Mouse (Mus musculus): ENCODE results near the gene Smc3. TPM values are rescaled to one million over a fixed set of nuclear protein-coding genes. Genes with fewer than 3 reads are reported as not detected.

The Smc3 gene
- polyA plus RNA-seq, 1 experiment from 2014 or later: 19.7 TPM

DNA sequence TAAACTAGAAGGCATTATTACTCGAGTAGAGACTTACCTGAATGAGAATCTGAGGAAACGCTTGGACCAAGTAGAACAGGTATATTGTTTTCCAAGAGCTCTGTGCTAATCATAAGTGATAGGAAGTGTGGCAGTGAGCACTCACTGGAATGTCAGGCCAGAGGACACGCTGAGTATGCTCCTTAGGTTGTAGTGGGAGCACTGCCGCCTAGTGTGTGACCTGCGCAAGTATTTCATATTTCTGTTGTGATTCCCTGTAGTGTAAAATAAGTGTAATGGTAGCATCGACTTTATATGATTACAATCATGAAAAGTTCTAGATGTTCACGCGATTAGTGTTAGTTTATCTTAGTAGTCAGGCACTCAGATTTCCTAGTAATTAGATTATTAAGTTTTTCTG, 38.5 kb downstream of the Smc3 start:
- Histone ChIP-seq H3K9me3 (ENCODE audit: low read length) (no peaks in the 10 kb centered on the region), H3K4me3 (ENCODE audit: low read depth, low read length) (no peak overlapping the region), H3K4me1 (ENCODE audit: insufficient read depth) (no peaks in the 10 kb centered on the region), H3K4me2 (ENCODE audit: low read depth, low read length) (no peak overlapping the region), H3K27ac (ENCODE audit: low read depth) (no peak overlapping the region), H3K9ac (replicated peaks) (no peak overlapping the region), H3K36me3 (replicated peaks; ENCODE audit: insufficient read depth, low read length) (peaks cover 70% of the 10 kb centered on the region), H3K27me3 (ENCODE audit: insufficient read depth, low read length) (no peaks in the 10 kb centered on the region)
- ATAC-seq: no peak
- 91% methylated on average over 8 of the region's 8 CpGs for WGBS (ENCODE audit: insufficient replicate concordance)
- TF ChIP-seq EP300 (IDR thresholded peaks at IDR 0.05; ENCODE audit: low read depth) (no peak), CTCF (IDR thresholded peaks at IDR 0.05; ENCODE audit: low read depth) (peak; percentile 29; the same call in 1 of the 2 replicates)
- no peak for DNase-seq

DNA sequence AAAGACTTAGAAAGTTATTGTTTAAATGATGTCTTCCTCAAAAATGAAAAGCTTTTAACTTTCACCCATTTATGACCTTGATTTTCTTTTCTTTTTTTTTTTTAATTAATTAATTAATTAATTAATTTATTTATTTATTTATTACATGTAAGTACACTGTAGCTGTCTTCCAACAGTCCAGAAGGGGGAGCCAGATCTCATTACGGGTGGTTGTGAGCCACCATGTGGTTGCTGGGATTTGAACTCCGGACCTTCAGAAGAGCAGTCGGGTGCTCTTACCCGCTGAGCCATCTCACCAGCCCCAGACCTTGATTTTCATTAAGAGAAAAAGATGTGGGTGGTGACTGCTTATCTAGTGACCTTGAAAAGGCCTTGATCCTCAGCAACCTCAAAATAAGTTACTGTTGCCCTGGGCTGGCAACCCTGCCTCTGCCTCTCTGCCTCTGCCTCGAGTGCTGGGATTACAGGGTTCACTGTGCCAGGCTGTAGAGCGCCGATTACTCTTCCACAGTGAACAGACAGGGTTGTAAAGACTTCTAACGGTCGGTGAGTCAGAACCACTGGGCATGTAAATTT, 43.9 kb downstream of the Smc3 start:
- Histone ChIP-seq H3K9me3 (ENCODE audit: low read length) (no peaks in the 10 kb centered on the region), H3K27me3 (ENCODE audit: insufficient read depth, low read length) (no peaks in the 10 kb centered on the region), H3K36me3 (replicated peaks; ENCODE audit: insufficient read depth, low read length) (peaks cover 55% of the 10 kb centered on the region), H3K4me3 (ENCODE audit: low read depth, low read length) (no peak overlapping the region), H3K4me1 (ENCODE audit: insufficient read depth) (no peaks in the 10 kb centered on the region), H3K4me2 (ENCODE audit: low read depth, low read length) (no peak overlapping the region), H3K27ac (ENCODE audit: low read depth) (no peak overlapping the region), H3K9ac (replicated peaks) (no peak overlapping the region)
- TF ChIP-seq CTCF (IDR thresholded peaks at IDR 0.05; ENCODE audit: low read depth) (peak; percentile 18; the same call in 1 of the 2 replicates), EP300 (IDR thresholded peaks at IDR 0.05; ENCODE audit: low read depth) (no peak)
- 86% methylated on average over 9 of the region's 9 CpGs for WGBS (ENCODE audit: insufficient replicate concordance)
- ATAC-seq: no peak
- DNase-seq: no peak

DNA sequence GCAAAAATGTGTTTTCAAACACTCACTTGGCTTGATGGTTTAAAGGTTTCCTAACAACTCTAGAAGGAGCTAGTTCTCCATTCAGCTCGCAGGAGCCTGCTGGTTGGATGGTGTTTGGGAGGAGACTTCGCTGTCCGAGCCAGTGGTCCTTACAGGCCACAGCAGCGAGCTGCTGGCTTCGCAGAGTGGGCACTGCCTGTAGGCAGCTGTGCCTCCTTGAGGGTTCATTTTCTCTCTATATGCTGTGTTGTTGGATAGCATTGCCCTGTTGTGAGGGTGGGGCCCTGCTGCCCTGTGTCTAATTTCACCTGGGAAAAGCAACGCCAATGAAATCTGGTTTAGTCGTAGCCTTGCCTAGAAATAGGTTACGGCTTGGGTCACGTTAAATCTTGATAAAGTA, 47.1 kb downstream of the Smc3 start:
- H3K9ac ChIP-seq (replicated peaks): no peak overlapping the region
- 87% methylated on average over 9 of the region's 9 CpGs for WGBS (ENCODE audit: insufficient replicate concordance)
- ATAC-seq: no peak
- peaks cover 34% of the 10 kb centered on the region for H3K36me3 ChIP-seq (replicated peaks; ENCODE audit: insufficient read depth, low read length)
- H3K9me3 ChIP-seq (ENCODE audit: low read length): no peaks in the 10 kb centered on the region
- H3K4me3 ChIP-seq (ENCODE audit: low read depth, low read length): no peak overlapping the region
- H3K4me2 ChIP-seq (ENCODE audit: low read depth, low read length): no peak overlapping the region
- H3K27ac ChIP-seq (ENCODE audit: low read depth): no peak overlapping the region
- DNase-seq: no peak
- TF ChIP-seq CTCF (IDR thresholded peaks at IDR 0.05; ENCODE audit: low read depth) (no peak), EP300 (IDR thresholded peaks at IDR 0.05; ENCODE audit: low read depth) (no peak)
- H3K27me3 ChIP-seq (ENCODE audit: insufficient read depth, low read length): no peaks in the 10 kb centered on the region
- no peaks in the 10 kb centered on the region; the same call in 1 of the 2 replicates for H3K4me1 ChIP-seq (ENCODE audit: insufficient read depth)

DNA sequence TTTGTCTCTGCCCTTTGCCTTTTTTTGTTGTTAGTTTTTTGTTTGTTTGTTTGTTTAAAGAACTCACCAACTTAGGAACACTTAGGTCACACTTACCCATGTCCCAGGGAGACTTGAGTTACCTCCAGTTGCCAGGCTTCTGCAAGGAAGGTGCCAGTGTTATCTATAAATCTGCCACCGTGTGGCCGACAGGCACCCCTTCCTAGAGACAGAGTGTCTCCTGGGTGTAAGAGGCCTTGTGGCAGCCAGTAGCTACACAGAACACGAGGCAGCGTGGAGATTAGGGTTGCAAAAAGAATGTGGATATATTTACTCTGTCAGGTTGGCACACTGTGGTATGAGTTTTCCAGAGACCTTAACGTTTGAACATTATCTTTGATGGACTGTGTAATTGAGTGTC, 47.9 kb downstream of the Smc3 start:
- no peak for DNase-seq
- H3K9me3 ChIP-seq (ENCODE audit: low read length): no peaks in the 10 kb centered on the region
- no peak for ATAC-seq
- H3K4me3 ChIP-seq (ENCODE audit: low read depth, low read length): no peak overlapping the region
- H3K27me3 ChIP-seq (ENCODE audit: insufficient read depth, low read length): no peaks in the 10 kb centered on the region
- H3K27ac ChIP-seq (ENCODE audit: low read depth): no peak overlapping the region
- no peak overlapping the region for H3K4me2 ChIP-seq (ENCODE audit: low read depth, low read length)
- TF ChIP-seq EP300 (IDR thresholded peaks at IDR 0.05; ENCODE audit: low read depth) (no peak), CTCF (IDR thresholded peaks at IDR 0.05; ENCODE audit: low read depth) (no peak)
- H3K9ac ChIP-seq (replicated peaks): no peak overlapping the region
- peaks cover 32% of the 10 kb centered on the region for H3K36me3 ChIP-seq (replicated peaks; ENCODE audit: insufficient read depth, low read length)
- no peaks in the 10 kb centered on the region; the same call in 1 of the 2 replicates for H3K4me1 ChIP-seq (ENCODE audit: insufficient read depth)
- 38% methylated on average over 5 of the region's 5 CpGs for WGBS (ENCODE audit: insufficient replicate concordance)

DNA sequence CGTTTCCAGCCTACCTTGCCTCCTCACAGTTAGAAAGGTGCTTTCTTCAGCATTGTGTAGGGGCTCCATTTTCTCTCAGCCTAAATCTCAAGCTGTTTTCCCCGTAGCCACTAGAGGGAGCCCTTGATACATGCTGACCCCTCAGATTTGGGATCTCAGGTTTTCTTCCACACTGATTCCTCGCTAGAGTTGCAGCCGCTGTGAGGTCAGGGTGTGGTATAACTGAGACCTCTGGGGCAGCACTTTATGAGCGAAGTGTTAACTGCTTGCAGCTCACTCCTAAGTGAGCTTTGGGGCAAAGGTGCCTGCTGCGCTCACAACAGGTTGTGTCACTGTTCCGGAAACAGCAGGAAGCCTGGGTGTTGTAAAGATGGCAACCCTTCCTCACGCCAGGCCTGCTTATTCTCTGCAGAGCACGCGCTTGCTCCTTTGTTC, 48.6 kb downstream of the Smc3 start:
- Histone ChIP-seq H3K36me3 (replicated peaks; ENCODE audit: insufficient read depth, low read length) (peaks cover 26% of the 10 kb centered on the region), H3K27me3 (ENCODE audit: insufficient read depth, low read length) (no peaks in the 10 kb centered on the region), H3K9ac (replicated peaks) (no peak overlapping the region), H3K9me3 (ENCODE audit: low read length) (no peaks in the 10 kb centered on the region), H3K4me3 (ENCODE audit: low read depth, low read length) (no peak overlapping the region), H3K4me2 (ENCODE audit: low read depth, low read length) (no peak overlapping the region), H3K4me1 (ENCODE audit: insufficient read depth) (no peaks in the 10 kb centered on the region; the same call in 1 of the 2 replicates), H3K27ac (ENCODE audit: low read depth) (no peak overlapping the region)
- ATAC-seq: peak; percentile 49
- TF ChIP-seq CTCF (IDR thresholded peaks at IDR 0.05; ENCODE audit: low read depth) (peak; percentile 95), EP300 (IDR thresholded peaks at IDR 0.05; ENCODE audit: low read depth) (no peak)
- DNase-seq: peak; percentile 69
- 44% methylated on average over 10 of the region's 10 CpGs for WGBS (ENCODE audit: insufficient replicate concordance)

DNA sequence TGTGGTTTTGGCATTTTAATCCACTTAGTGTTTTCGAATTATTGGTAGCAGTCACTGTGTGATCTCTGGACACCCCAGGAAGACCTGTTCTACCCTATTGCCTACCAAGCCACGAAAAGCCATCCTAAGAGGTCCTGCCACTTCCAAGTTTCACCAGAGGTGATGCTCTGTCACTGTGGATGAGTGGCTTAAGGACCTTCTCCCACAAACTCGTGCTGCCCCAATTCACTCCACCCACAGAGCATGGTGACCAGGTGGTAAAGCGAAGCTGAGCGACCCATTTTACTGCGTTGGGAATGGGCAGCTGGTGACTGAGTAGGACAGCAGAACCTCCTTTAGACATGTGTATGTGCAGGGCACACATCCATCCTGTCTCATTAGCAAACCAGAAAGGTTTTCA, 49.2 kb downstream of the Smc3 start:
- Histone ChIP-seq H3K27ac (ENCODE audit: low read depth) (no peak overlapping the region), H3K9ac (replicated peaks) (no peak overlapping the region), H3K27me3 (ENCODE audit: insufficient read depth, low read length) (no peaks in the 10 kb centered on the region), H3K4me2 (ENCODE audit: low read depth, low read length) (no peak overlapping the region), H3K9me3 (ENCODE audit: low read length) (no peaks in the 10 kb centered on the region), H3K36me3 (replicated peaks; ENCODE audit: insufficient read depth, low read length) (peaks cover 23% of the 10 kb centered on the region), H3K4me1 (ENCODE audit: insufficient read depth) (no peaks in the 10 kb centered on the region; the same call in 1 of the 2 replicates), H3K4me3 (ENCODE audit: low read depth, low read length) (no peak overlapping the region)
- 89% methylated on average over 6 of the region's 6 CpGs for WGBS (ENCODE audit: insufficient replicate concordance)
- no peak for DNase-seq
- TF ChIP-seq CTCF (IDR thresholded peaks at IDR 0.05; ENCODE audit: low read depth) (no peak), EP300 (IDR thresholded peaks at IDR 0.05; ENCODE audit: low read depth) (no peak)
- no peak for ATAC-seq

All from liver, postnatal 0 days (tissue).